Mouse (Mus musculus): ENCODE results near the gene Olfr825.
"Not testable (repeated sequence)": the region's sequence is repeated elsewhere in the genome, so short reads cannot be mapped to it uniquely, and the experiment has no call there.

DNA sequence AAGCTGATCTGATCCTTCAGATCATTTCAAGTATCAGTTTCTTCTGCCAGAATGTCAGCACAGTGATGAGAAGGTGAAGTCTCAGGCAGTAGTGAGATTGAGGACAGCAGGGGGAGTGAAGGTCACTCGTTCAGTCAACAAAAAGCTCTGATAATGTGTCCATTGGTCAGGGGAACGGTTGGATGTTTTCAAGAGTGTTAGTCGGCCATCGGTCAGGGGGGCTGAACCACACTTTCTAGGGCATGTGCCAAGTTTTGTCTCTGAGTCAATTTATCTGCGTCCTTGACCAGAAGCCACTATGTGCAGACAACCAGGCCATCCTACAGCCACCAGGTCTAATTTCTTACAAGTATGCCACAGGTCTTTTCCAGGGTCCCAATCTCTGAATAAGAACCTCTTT is 24.1 kb downstream of the Olfr825 start:
- TF ChIP-seq POLR2AphosphoS5 (IDR thresholded peaks at IDR 0.05; ENCODE audit: insufficient replicate concordance, low read depth, low read length); CTCF (IDR thresholded peaks at IDR 0.05; ENCODE audit: low read depth, low read length); GATA1 (IDR thresholded peaks at IDR 0.05; ENCODE audit: borderline replicate concordance, low read length): not testable (repeated sequence)
